Mouse (Mus musculus) midbrain, postnatal 0 days (tissue): ENCODE measurements around the gene Jam3. TPM values are rescaled to one million over a fixed set of nuclear protein-coding genes. Genes with fewer than 3 reads are reported as not detected.

ENCODE experiments used
- ATAC-seq: fragments of 200-750 bp; cut with Nextera tagmentation; 2 replicates; pipeline ENCODE4 v1.8.0; 2017; ENCODE audit warnings: moderate number of reproducible peaks, mild to moderate bottlenecking, moderate TSS enrichment, moderate library complexity; ENCODE audit not compliant: low FRiP score
- DNase-seq: peaks from one replicate; pipeline ENCODE4 v3.0.0-alpha.2; 2015; ENCODE audit warnings: low spot score
- H3K27ac ChIP-seq: fragments of 300-500 bp; sonication (generic); 2 replicates; pipeline ENCODE4 v1.5.1; 2014; ENCODE audit warnings: low read depth, mild to moderate bottlenecking, low read length, mixed read lengths
- H3K27me3 ChIP-seq: fragments of 300-500 bp; sonication (generic); 2 replicates; pipeline ENCODE4 v1.6.1; 2014; ENCODE audit warnings: low read length, control low read depth, mixed read lengths; ENCODE audit not compliant: insufficient read depth
- H3K36me3 ChIP-seq: fragments of 300-500 bp; sonication (generic); 2 replicates; pipeline ENCODE4 v1.6.1; 2014; ENCODE audit warnings: low read length, control low read depth, mixed read lengths; ENCODE audit not compliant: insufficient read depth
- H3K4me1 ChIP-seq: fragments of 300-500 bp; sonication (generic); 2 replicates; pipeline ENCODE4 v1.6.1; 2014; ENCODE audit warnings: mild to moderate bottlenecking, control low read depth, antibody characterized with exemption, low read length, mixed read lengths; ENCODE audit not compliant: insufficient read depth
- H3K4me2 ChIP-seq: fragments of 300-500 bp; sonication (generic); 2 replicates; pipeline ENCODE4 v1.6.1; 2014; ENCODE audit warnings: low read depth, mild to moderate bottlenecking, low read length, mixed read lengths; ENCODE audit not compliant: poor library complexity, severe bottlenecking
- H3K4me3 ChIP-seq: fragments of 300-500 bp; sonication (generic); 2 replicates; pipeline ENCODE4 v1.5.1; 2014; ENCODE audit warnings: low read depth, mild to moderate bottlenecking, low read length, moderate library complexity
- H3K9ac ChIP-seq: fragments of 300-500 bp; sonication (generic); replicated peaks from 2 replicates; pipeline ENCODE4 v1.6.1; 2014; ENCODE audit warnings: mild to moderate bottlenecking, low read length, moderate library complexity, mixed read lengths; ENCODE audit not compliant: poor library complexity, severe bottlenecking
- H3K9me3 ChIP-seq: fragments of 300-500 bp; sonication (generic); 2 replicates; pipeline ENCODE4 v1.6.1; 2016; ENCODE audit warnings: low read length, control low read depth
- CTCF ChIP-seq: IDR thresholded peaks from 2 replicates; pipeline ENCODE4 v1.5.1; 2016; ENCODE audit warnings: antibody characterized with exemption, mild to moderate bottlenecking
- WGBS: fragments of 180-500 bp; shearing (Covaris S2); extraction: QIAGEN DNeasy Blood & Tissue Kit; methylation state at CpG from one replicate; pipeline ENCODE4 v1.1.7; 2014; 5-methylcytosine and 5-hydroxymethylcytosine counted together
- polyA plus RNA-seq: library from polyadenylated mRNA; unstranded; fragments of >200 nt; fragmentation: Nextera tagmentation; extraction: Ambion mirVana; gene quantifications from 2 replicates; pipeline ENCODE4 v1.2.1, GENCODE M21; 2015
- total RNA-seq: library from RNA; depleted of rRNA; stranded (reverse); fragments of >200 nt; gene quantifications from 2 replicates; pipeline ENCODE4 v1.2.3, GENCODE M21; 2014; rRNA removed

The Jam3 gene
- total RNA-seq (20.6 and 37.3 TPM in 2 replicates), polyA plus RNA-seq (28.8 and 29.2 TPM in 2 replicates)

GRCm38 (mm10) chr9:27154763-27155530 lies at the start of gene Jam3:
Jam3 (minus strand) TSS chr9:27155421.
- TF ChIP-seq CTCF = peak; percentile 15; the same call in 1 of the 2 replicates
- H3K9ac ChIP-seq = peak within 1 kb of the TSS; percentile 69
- DNase-seq = peak; percentile 98

GRCm38 (mm10) chr9:27204201-27204600 lies 49.0 kb upstream of the Jam3 start:
- Histone ChIP-seq H3K4me2 (no peak overlapping the region), H3K27ac (peak overlapping the region; percentile 80), H3K9ac (no peak overlapping the region), H3K4me1 (peaks cover 22% of the 10 kb centered on the region; the same call in 1 of the 2 replicates), H3K4me3 (no peak overlapping the region), H3K9me3 (no peaks in the 10 kb centered on the region), H3K27me3 (no peaks in the 10 kb centered on the region), H3K36me3 (no peaks in the 10 kb centered on the region)
- no peak for TF ChIP-seq CTCF
- WGBS = 70% methylated on average over 6 of the region's 6 CpGs
- ATAC-seq (no peak), DNase-seq (peak; percentile 49)

More at GRCm38 (mm10) chr9:27154763-27155530, at the start of gene Jam3:
- Histone ChIP-seq H3K4me3 (peak within 1 kb of the TSS; percentile 74), H3K4me2 (peak within 1 kb of the TSS; percentile 63), H3K36me3 (no peaks in the 10 kb centered on the region), H3K4me1 (peaks cover 10% of the 10 kb centered on the region; the same call in 1 of the 2 replicates), H3K27me3 (no peaks in the 10 kb centered on the region), H3K9me3 (no peaks in the 10 kb centered on the region), H3K27ac (peak within 1 kb of the TSS; percentile 81)
- WGBS = under 1% methylated on average over 58 of the region's 58 CpGs
- ATAC-seq = peak; percentile 98

- H3K4me2 ChIP-seq = no peak overlapping the region
- WGBS = 0% methylated on average over 2 of the region's 2 CpGs
These were observed 47.9 kb upstream of the Jam3 start for GRCm38 (mm10) chr9:27203134-27203533.

GRCm38 (mm10) chr9:27201472-27202219 lies 46.4 kb upstream of the Jam3 start:
- H3K27ac ChIP-seq = peak overlapping the region; percentile 80; the same call in 1 of the 2 replicates
- TF ChIP-seq CTCF = no peak
- H3K36me3 ChIP-seq = no peaks in the 10 kb centered on the region
- H3K4me2 ChIP-seq = no peak overlapping the region
- no peak overlapping the region for H3K4me3 ChIP-seq
- WGBS = 79% methylated on average over 8 of the region's 8 CpGs
- DNase-seq (no peak), ATAC-seq (no peak)
- H3K9me3 ChIP-seq = no peaks in the 10 kb centered on the region
- H3K9ac ChIP-seq = no peak overlapping the region
- no peaks in the 10 kb centered on the region for H3K27me3 ChIP-seq
- peaks cover 22% of the 10 kb centered on the region; the same call in 1 of the 2 replicates for H3K4me1 ChIP-seq

More at GRCm38 (mm10) chr9:27203134-27203533, 47.9 kb upstream of the Jam3 start:
- no peak for TF ChIP-seq CTCF
- Histone ChIP-seq H3K4me1 (peaks cover 22% of the 10 kb centered on the region; the same call in 1 of the 2 replicates), H3K27me3 (no peaks in the 10 kb centered on the region), H3K9ac (no peak overlapping the region), H3K27ac (peak overlapping the region; percentile 80), H3K36me3 (no peaks in the 10 kb centered on the region), H3K9me3 (no peaks in the 10 kb centered on the region), H3K4me3 (no peak overlapping the region)
- ATAC-seq (peak; percentile 98), DNase-seq (peak; percentile 96)

- WGBS = 53% methylated on average over 4 of the region's 6 CpGs
These were observed 38.4 kb upstream of the Jam3 start for GRCm38 (mm10) chr9:27193592-27194080.

More at GRCm38 (mm10) chr9:27193592-27194080, 38.4 kb upstream of the Jam3 start:
- Histone ChIP-seq H3K36me3 (no peaks in the 10 kb centered on the region), H3K4me3 (no peak overlapping the region), H3K27ac (no peak overlapping the region), H3K9me3 (no peaks in the 10 kb centered on the region), H3K4me2 (no peak overlapping the region), H3K27me3 (no peaks in the 10 kb centered on the region), H3K9ac (no peak overlapping the region), H3K4me1 (peaks cover 16% of the 10 kb centered on the region)
- no peak; the same call in 1 of the 2 replicates for ATAC-seq
- no peak for TF ChIP-seq CTCF
- DNase-seq = peak; percentile 78
